Mouse (Mus musculus) midbrain, embryonic 16.5 days (tissue): Measurements from ENCODE around the gene Spx. TPM values are rescaled to one million over a fixed set of nuclear protein-coding genes. Genes with fewer than 3 reads are reported as not detected.

ENCODE experiments used
- ATAC-seq: fragments of 200-750 bp; cut with Nextera tagmentation; 2 replicates; pipeline ENCODE4 v1.8.0; 2017; ENCODE audit warnings: moderate TSS enrichment
- H3K27ac ChIP-seq: fragments of 300-500 bp; sonication (generic); 2 replicates; pipeline ENCODE4 v1.5.1; 2014; ENCODE audit warnings: mild to moderate bottlenecking, low read length, mixed read lengths
- H3K27me3 ChIP-seq: fragments of 300-500 bp; sonication (generic); 2 replicates; pipeline ENCODE4 v1.6.1; 2014; ENCODE audit warnings: low read depth, low read length, mixed read lengths; ENCODE audit not compliant: control insufficient read depth, insufficient read depth
- H3K36me3 ChIP-seq: fragments of 300-500 bp; sonication (generic); 2 replicates; pipeline ENCODE4 v1.6.1; 2014; ENCODE audit warnings: mild to moderate bottlenecking, low read length, moderate library complexity, mixed read lengths; ENCODE audit not compliant: control insufficient read depth, insufficient read depth
- H3K4me1 ChIP-seq: fragments of 300-500 bp; sonication (generic); 2 replicates; pipeline ENCODE4 v1.6.1; 2014; ENCODE audit warnings: mild to moderate bottlenecking, low read length, mixed read lengths; ENCODE audit not compliant: control insufficient read depth, insufficient read depth
- H3K4me2 ChIP-seq: fragments of 300-500 bp; sonication (generic); 2 replicates; pipeline ENCODE4 v1.6.1; 2014; ENCODE audit warnings: mild to moderate bottlenecking, low read length, mixed read lengths
- H3K4me3 ChIP-seq: fragments of 300-500 bp; sonication (generic); 2 replicates; pipeline ENCODE4 v1.5.1; 2014; ENCODE audit warnings: low read depth, mild to moderate bottlenecking, low read length, moderate library complexity, mixed read lengths
- H3K9ac ChIP-seq: fragments of 300-500 bp; sonication (generic); 2 replicates; pipeline ENCODE4 v1.6.1; 2014; ENCODE audit warnings: low read depth, low read length, mixed read lengths
- H3K9me3 ChIP-seq: fragments of 300-500 bp; sonication (generic); replicated peaks from 2 replicates; pipeline ENCODE4 v1.6.1; 2014; ENCODE audit warnings: mild to moderate bottlenecking, low read length, mixed read lengths; ENCODE audit not compliant: control insufficient read depth, poor library complexity, severe bottlenecking
- WGBS: fragments of 180-500 bp; shearing (Covaris S2); extraction: QIAGEN DNeasy Blood & Tissue Kit; methylation state at CpG from one replicate; pipeline ENCODE4 v1.1.7; 2014; 5-methylcytosine and 5-hydroxymethylcytosine counted together
- polyA plus RNA-seq: library from polyadenylated mRNA; unstranded; fragments of >200 nt; fragmentation: Nextera tagmentation; extraction: Ambion mirVana; gene quantifications from 2 replicates; pipeline ENCODE4 v1.2.1, GENCODE M21; 2015

The Spx gene
- polyA plus RNA-seq, 1 experiment from 2014 or later: 9.0 TPM

- peak; percentile 32; the same call in 1 of the 2 replicates for ATAC-seq
- Histone ChIP-seq H3K27ac (no peak overlapping the region), H3K9me3 (no peaks in the 10 kb centered on the region), H3K4me1 (peaks cover 7% of the 10 kb centered on the region), H3K27me3 (peaks cover 9% of the 10 kb centered on the region), H3K4me2 (no peak overlapping the region), H3K4me3 (no peak overlapping the region), H3K9ac (no peak overlapping the region), H3K36me3 (no peaks in the 10 kb centered on the region)
- 12% methylated on average over 1 of the region's 1 CpGs for WGBS
Measured at GRCm38 (mm10) chr6:142411140-142411539, 2.1 kb upstream of the Spx start.

- peak; percentile 8; the same call in 1 of the 2 replicates for ATAC-seq
- Histone ChIP-seq H3K27me3 (peaks cover 9% of the 10 kb centered on the region), H3K4me2 (peak overlapping the region; percentile 71), H3K4me1 (peaks cover 7% of the 10 kb centered on the region), H3K9ac (no peak overlapping the region), H3K27ac (no peak overlapping the region), H3K36me3 (no peaks in the 10 kb centered on the region), H3K4me3 (no peak overlapping the region; the same call in 1 of the 2 replicates), H3K9me3 (no peaks in the 10 kb centered on the region)
- WGBS: 19% methylated on average over 12 of the region's 12 CpGs
Measured at GRCm38 (mm10) chr6:142413845-142414244, 604 bp downstream of the Spx start.

- Histone ChIP-seq H3K4me2 (peak overlapping the region; percentile 71), H3K4me1 (peaks cover 7% of the 10 kb centered on the region), H3K27ac (no peak overlapping the region), H3K9me3 (no peaks in the 10 kb centered on the region), H3K4me3 (peak overlapping the region; percentile 41), H3K9ac (peak overlapping the region; percentile 69), H3K36me3 (no peaks in the 10 kb centered on the region), H3K27me3 (peaks cover 9% of the 10 kb centered on the region)
- ATAC-seq: peak; percentile 76
- under 1% methylated on average over 18 of the region's 24 CpGs for WGBS
Measured at GRCm38 (mm10) chr6:142414597-142414996, 1.4 kb downstream of the Spx start.

- Histone ChIP-seq H3K4me3 (no peak overlapping the region), H3K9me3 (no peaks in the 10 kb centered on the region), H3K9ac (no peak overlapping the region), H3K4me1 (no peaks in the 10 kb centered on the region), H3K27ac (no peak overlapping the region), H3K4me2 (no peak overlapping the region), H3K27me3 (no peaks in the 10 kb centered on the region), H3K36me3 (no peaks in the 10 kb centered on the region)
- WGBS: 69% methylated on average over 7 of the region's 7 CpGs
- no peak for ATAC-seq
Measured at GRCm38 (mm10) chr6:142424976-142425375, 11.7 kb downstream of the Spx start.

GRCm38 (mm10) chr6:142429072-142429471 lies 15.8 kb downstream of the Spx start:
- no peak overlapping the region for H3K27ac ChIP-seq
- H3K36me3 ChIP-seq: no peaks in the 10 kb centered on the region
- ATAC-seq: no peak
- H3K9ac ChIP-seq: no peak overlapping the region
- H3K27me3 ChIP-seq: no peaks in the 10 kb centered on the region
- no peak overlapping the region for H3K4me2 ChIP-seq
- H3K4me1 ChIP-seq: no peaks in the 10 kb centered on the region
- no peak overlapping the region for H3K4me3 ChIP-seq
- no peaks in the 10 kb centered on the region for H3K9me3 ChIP-seq

- ATAC-seq: no peak
- no peak overlapping the region for H3K27ac ChIP-seq
- no peaks in the 10 kb centered on the region for H3K9me3 ChIP-seq
- H3K36me3 ChIP-seq: no peaks in the 10 kb centered on the region
- no peaks in the 10 kb centered on the region for H3K4me1 ChIP-seq
- H3K4me2 ChIP-seq: no peak overlapping the region
- no peaks in the 10 kb centered on the region for H3K27me3 ChIP-seq
- WGBS: 88% methylated on average over 12 of the region's 12 CpGs
- no peak overlapping the region for H3K9ac ChIP-seq
- H3K4me3 ChIP-seq: no peak overlapping the region
Measured at GRCm38 (mm10) chr6:142451381-142451780, 38.1 kb downstream of the Spx start.

- Histone ChIP-seq H3K27ac (no peak overlapping the region), H3K9me3 (no peaks in the 10 kb centered on the region), H3K4me2 (no peak overlapping the region), H3K4me3 (no peak overlapping the region), H3K4me1 (peaks cover 4% of the 10 kb centered on the region), H3K27me3 (no peaks in the 10 kb centered on the region), H3K36me3 (no peaks in the 10 kb centered on the region), H3K9ac (no peak overlapping the region)
- WGBS: 90% methylated on average over 2 of the region's 2 CpGs
- no peak for ATAC-seq
Measured at GRCm38 (mm10) chr6:142453311-142453710, 40.1 kb downstream of the Spx start.

GRCm38 (mm10) chr6:142455314-142455996 lies 42.2 kb downstream of the Spx start:
- no peaks in the 10 kb centered on the region for H3K27me3 ChIP-seq

GRCm38 (mm10) chr6:142458010-142458409 lies 44.8 kb downstream of the Spx start:
- Histone ChIP-seq H3K9ac (no peak overlapping the region), H3K9me3 (no peaks in the 10 kb centered on the region), H3K27me3 (no peaks in the 10 kb centered on the region), H3K4me3 (no peak overlapping the region), H3K4me1 (peaks cover 11% of the 10 kb centered on the region), H3K4me2 (peak overlapping the region; percentile 21; the same call in 1 of the 2 replicates), H3K27ac (no peak overlapping the region), H3K36me3 (no peaks in the 10 kb centered on the region)
- 21% methylated on average over 7 of the region's 7 CpGs for WGBS
- peak; percentile 75 for ATAC-seq

More at GRCm38 (mm10) chr6:142455314-142455996, 42.2 kb downstream of the Spx start:
- Histone ChIP-seq H3K4me3 (no peak overlapping the region), H3K27ac (no peak overlapping the region), H3K4me1 (peaks cover 11% of the 10 kb centered on the region), H3K9ac (no peak overlapping the region), H3K36me3 (no peaks in the 10 kb centered on the region), H3K9me3 (no peaks in the 10 kb centered on the region), H3K4me2 (no peak overlapping the region)
- WGBS: 73% methylated on average over 7 of the region's 7 CpGs
- ATAC-seq: no peak
